Mouse (Mus musculus) heart, postnatal 0 days (tissue): ENCODE measurements around the gene Kif5c.

Experiments
- CTCF ChIP-seq: IDR thresholded peaks from 2 replicates; pipeline ENCODE4 v1.5.1; 2016; ENCODE audit warnings: antibody characterized with exemption, control low read depth, low read depth
- EP300 ChIP-seq: IDR thresholded peaks from 2 replicates; pipeline ENCODE4 v1.6.1; 2016; ENCODE audit warnings: antibody characterized with exemption, low read depth

DNA sequence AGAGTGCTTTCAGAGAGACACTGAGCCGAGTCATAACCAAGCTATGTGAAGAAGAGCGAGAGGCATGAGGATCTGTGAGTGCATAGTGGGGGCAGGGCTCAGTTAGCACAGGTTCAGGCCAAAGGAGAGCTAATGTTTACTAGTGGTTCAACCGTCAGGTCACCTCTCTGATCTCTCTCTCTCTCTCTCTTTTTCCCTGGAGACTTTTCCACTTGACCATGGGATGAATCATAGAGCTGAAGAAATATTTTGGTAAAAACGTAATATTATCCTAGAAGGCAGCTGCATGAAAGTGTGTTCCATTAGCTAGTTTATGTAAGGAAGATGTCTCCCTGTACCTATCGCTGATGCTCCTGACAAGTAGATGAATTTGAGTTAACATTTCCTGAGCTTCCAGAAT, 199.0 kb downstream of the Kif5c start:
- TF ChIP-seq CTCF (no peak), EP300 (no peak)
